In the genomic region with DNA sequence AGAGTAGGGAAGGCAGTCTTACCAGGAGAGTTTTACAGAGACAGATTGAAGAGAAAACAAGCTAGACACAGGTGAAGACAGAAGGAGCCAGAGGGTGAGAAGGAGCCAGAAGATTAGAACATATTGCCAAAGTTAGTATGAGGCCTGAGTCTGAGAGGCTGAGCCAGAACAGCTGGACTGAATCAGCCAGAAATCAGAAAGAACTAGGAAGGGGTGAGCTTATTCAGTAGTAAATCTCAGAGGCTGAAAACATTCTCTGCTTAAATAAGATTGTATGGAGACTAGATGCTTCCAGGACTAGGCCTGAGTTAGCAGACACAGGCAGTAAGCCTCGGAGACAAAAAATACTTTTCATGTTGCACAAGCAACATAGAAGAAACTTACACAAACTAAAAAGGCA, we compare ENCODE assay signal across 18 mouse cellular contexts.
"Had no signal": no experiment of that assay in that cellular context is flagged by ENCODE, and none has a peak within 500 bp of the region (broad histone marks: within the 10 kb centered on the region; RNA-seq: fewer than 3 reads in every experiment).

No protein-coding gene starts in this region.

- H3K4me2 ChIP-seq: intestine, embryonic 15.5 days; limb, embryonic 13.5 days; liver, embryonic 13.5 days; midbrain, embryonic 12.5 days; midbrain, embryonic 15.5 days; neural tube, embryonic 12.5 days; neural tube, embryonic 15.5 days; stomach, embryonic 15.5 days had no signal

- ATAC-seq: intestine, embryonic 15.5 days; midbrain, embryonic 15.5 days had no signal

- DNase-seq: kidney, adult 18-20 months; left cerebral cortex, postnatal 4 days; liver, embryonic 13.5 days; lung, adult 2 months; lung, postnatal 10 days; right cerebral cortex, adult 18-20 months; right cerebral cortex, postnatal 14 days; right cerebral cortex, postnatal 4 days; thymus, adult 18-20 months; thymus, postnatal 36 days had no signal

- H3K27ac ChIP-seq: intestine, embryonic 15.5 days; limb, embryonic 13.5 days; liver, embryonic 13.5 days; macrophage; midbrain, embryonic 12.5 days; midbrain, embryonic 15.5 days; neural tube, embryonic 12.5 days; neural tube, embryonic 15.5 days; stomach, embryonic 15.5 days had no signal

- H3K9ac ChIP-seq: intestine, embryonic 15.5 days; limb, embryonic 13.5 days; liver, embryonic 13.5 days; midbrain, embryonic 12.5 days; midbrain, embryonic 15.5 days; neural tube, embryonic 12.5 days; neural tube, embryonic 15.5 days; stomach, embryonic 15.5 days had no signal

- H3K36me3 ChIP-seq: intestine, embryonic 15.5 days; limb, embryonic 13.5 days; liver, embryonic 13.5 days; midbrain, embryonic 12.5 days; midbrain, embryonic 15.5 days; neural tube, embryonic 12.5 days; neural tube, embryonic 15.5 days; stomach, embryonic 15.5 days had no signal

- H3K27me3 ChIP-seq: intestine, embryonic 15.5 days; liver, embryonic 13.5 days; midbrain, embryonic 12.5 days; midbrain, embryonic 15.5 days; neural tube, embryonic 12.5 days; neural tube, embryonic 15.5 days; stomach, embryonic 15.5 days had no signal

- H3K9me3 ChIP-seq: intestine, embryonic 15.5 days; liver, embryonic 13.5 days; midbrain, embryonic 12.5 days; midbrain, embryonic 15.5 days; neural tube, embryonic 12.5 days; neural tube, embryonic 15.5 days; stomach, embryonic 15.5 days had no signal

- H3K4me3 ChIP-seq: intestine, embryonic 15.5 days; limb, embryonic 13.5 days; liver, embryonic 13.5 days; midbrain, embryonic 12.5 days; midbrain, embryonic 15.5 days; neural tube, embryonic 12.5 days; neural tube, embryonic 15.5 days; stomach, embryonic 15.5 days had no signal

- H3K4me1 ChIP-seq: intestine, embryonic 15.5 days; limb, embryonic 13.5 days; liver, embryonic 13.5 days; midbrain, embryonic 15.5 days; neural tube, embryonic 12.5 days; neural tube, embryonic 15.5 days; stomach, embryonic 15.5 days had no signal
